Mouse (Mus musculus) erythroblast, embryonic 14.5 days (primary cell): Measurements from ENCODE around the gene Usp34.

Experiments
- GATA1 ChIP-seq: IDR thresholded peaks from 2 replicates; pipeline ENCODE4 v1.6.1; 2012; ENCODE audit warnings: low read length, inconsistent platforms, mixed read lengths
- TAL1 ChIP-seq: IDR thresholded peaks from 3 replicates; pipeline ENCODE4 v1.6.1; 2012; ENCODE audit warnings: low read length, inconsistent platforms, mixed read lengths

GRCm38 (mm10) chr11:23303126-23303525 lies 3.6 kb upstream of the Usp34 start:
- TF ChIP-seq TAL1 (no peak), GATA1 (no peak)
